Mouse (Mus musculus): ENCODE measurements around the gene Nrip2. TPM values are rescaled to one million over a fixed set of nuclear protein-coding genes. Genes with fewer than 3 reads are reported as not detected.

The Nrip2 gene
- polyA plus RNA-seq, 1 experiment: 59.6 TPM

- peaks cover 3% of the 10 kb centered on the region; the same call in 1 of the 2 replicates for H3K4me1 ChIP-seq (ENCODE audit: control insufficient read depth, insufficient read depth, low read length)
- no peaks in the 10 kb centered on the region for H3K27me3 ChIP-seq (ENCODE audit: control insufficient read depth, insufficient read depth, low read length)
- DNase-seq: peak; percentile 83 to 85
- TF ChIP-seq POLR2A (IDR thresholded peaks at IDR 0.05; ENCODE audit: borderline replicate concordance, insufficient read depth, low read length) (no peak; the same call in 1 of the 2 replicates), CTCF (IDR thresholded peaks at IDR 0.05; ENCODE audit: borderline replicate concordance, insufficient read depth, low read depth, low read length) (no peak)
- under 1% methylated on average over 63 of the region's 76 CpGs for WGBS
- H3K27ac ChIP-seq (ENCODE audit: insufficient read depth, low read length): 0 out of 2 replicates have a peak within 1 kb of the TSS, but pooled peaks have one; percentile 3
- H3K4me3 ChIP-seq (replicated peaks; ENCODE audit: insufficient read depth, low read depth, low read length): peak within 1 kb of the TSS; percentile 59
Measured at GRCm38 (mm10) chr6:128362381-128363006, 36.6 kb upstream of the Nrip2 start, which contains the start of the genes Rhno1 and Foxm1. TSS of gene Rhno1 (minus strand) at chr6:128362911. TSS of gene Foxm1 (plus strand) at chr6:128362967.

- H3K27me3 ChIP-seq (ENCODE audit: control insufficient read depth, insufficient read depth, low read length): no peaks in the 10 kb centered on the region
- no peak overlapping the region for H3K27ac ChIP-seq (ENCODE audit: insufficient read depth, low read length)
- WGBS: under 1% methylated on average over 43 of the region's 46 CpGs
- DNase-seq: no peak
- peak overlapping the region; percentile 10 for H3K4me3 ChIP-seq (replicated peaks; ENCODE audit: insufficient read depth, low read depth, low read length)
- H3K4me1 ChIP-seq (ENCODE audit: control insufficient read depth, insufficient read depth, low read length): peaks cover 3% of the 10 kb centered on the region; the same call in 1 of the 2 replicates
- TF ChIP-seq POLR2A (IDR thresholded peaks at IDR 0.05; ENCODE audit: borderline replicate concordance, insufficient read depth, low read length): no peak
- no peak for TF ChIP-seq CTCF (IDR thresholded peaks at IDR 0.05; ENCODE audit: borderline replicate concordance, insufficient read depth, low read depth, low read length)
Measured at GRCm38 (mm10) chr6:128363007-128363825, 35.9 kb upstream of the Nrip2 start.

- Histone ChIP-seq H3K27ac (ENCODE audit: insufficient read depth, low read length) (no peak overlapping the region), H3K4me3 (replicated peaks; ENCODE audit: insufficient read depth, low read depth, low read length) (no peak overlapping the region)
- 67% methylated on average over 6 of the region's 6 CpGs for WGBS
Measured at GRCm38 (mm10) chr6:128364721-128365120, 34.4 kb upstream of the Nrip2 start.

GRCm38 (mm10) chr6:128366466-128366865 is 32.6 kb upstream of the Nrip2 start:
- Histone ChIP-seq H3K27me3 (ENCODE audit: control insufficient read depth, insufficient read depth, low read length) (no peaks in the 10 kb centered on the region), H3K4me3 (replicated peaks; ENCODE audit: insufficient read depth, low read depth, low read length) (no peak overlapping the region), H3K27ac (ENCODE audit: insufficient read depth, low read length) (no peak overlapping the region), H3K4me1 (ENCODE audit: control insufficient read depth, insufficient read depth, low read length) (peaks cover 3% of the 10 kb centered on the region; the same call in 1 of the 2 replicates)
- 90% methylated on average over 5 of the region's 5 CpGs for WGBS
- DNase-seq: no peak
- no peak for TF ChIP-seq POLR2A (IDR thresholded peaks at IDR 0.05; ENCODE audit: borderline replicate concordance, insufficient read depth, low read length)
- no peak for TF ChIP-seq CTCF (IDR thresholded peaks at IDR 0.05; ENCODE audit: borderline replicate concordance, insufficient read depth, low read depth, low read length)

More at GRCm38 (mm10) chr6:128364721-128365120, 34.4 kb upstream of the Nrip2 start:
- no peaks in the 10 kb centered on the region for H3K27me3 ChIP-seq (ENCODE audit: control insufficient read depth, insufficient read depth, low read length)
- H3K4me1 ChIP-seq (ENCODE audit: control insufficient read depth, insufficient read depth, low read length): peaks cover 3% of the 10 kb centered on the region; the same call in 1 of the 2 replicates
- no peak for DNase-seq
- TF ChIP-seq POLR2A (IDR thresholded peaks at IDR 0.05; ENCODE audit: borderline replicate concordance, insufficient read depth, low read length): no peak
- TF ChIP-seq CTCF (IDR thresholded peaks at IDR 0.05; ENCODE audit: borderline replicate concordance, insufficient read depth, low read depth, low read length): no peak

GRCm38 (mm10) chr6:128370040-128370439 is 29.1 kb upstream of the Nrip2 start:
- no peak overlapping the region for H3K4me3 ChIP-seq (replicated peaks; ENCODE audit: insufficient read depth, low read depth, low read length)
- no peak for DNase-seq
- H3K27ac ChIP-seq (ENCODE audit: insufficient read depth, low read length): no peak overlapping the region
- TF ChIP-seq POLR2A (IDR thresholded peaks at IDR 0.05; ENCODE audit: borderline replicate concordance, insufficient read depth, low read length) (no peak), CTCF (IDR thresholded peaks at IDR 0.05; ENCODE audit: borderline replicate concordance, insufficient read depth, low read depth, low read length) (peak; percentile 10; the same call in 1 of the 2 replicates)
- H3K27me3 ChIP-seq (ENCODE audit: control insufficient read depth, insufficient read depth, low read length): no peaks in the 10 kb centered on the region
- H3K4me1 ChIP-seq (ENCODE audit: control insufficient read depth, insufficient read depth, low read length): no peaks in the 10 kb centered on the region
- 63% methylated on average over 5 of the region's 5 CpGs for WGBS

- Histone ChIP-seq H3K27ac (ENCODE audit: insufficient read depth, low read length) (no peak within 1 kb of the TSS), H3K27me3 (ENCODE audit: control insufficient read depth, insufficient read depth, low read length) (no peaks in the 10 kb centered on the region), H3K4me1 (ENCODE audit: control insufficient read depth, insufficient read depth, low read length) (no peaks in the 10 kb centered on the region), H3K4me3 (replicated peaks; ENCODE audit: insufficient read depth, low read depth, low read length) (no peak within 1 kb of the TSS)
- 35% methylated on average over 6 of the region's 6 CpGs for WGBS
- no peak for DNase-seq
- no peak for TF ChIP-seq POLR2A (IDR thresholded peaks at IDR 0.05; ENCODE audit: borderline replicate concordance, insufficient read depth, low read length)
- no peak for TF ChIP-seq CTCF (IDR thresholded peaks at IDR 0.05; ENCODE audit: borderline replicate concordance, insufficient read depth, low read depth, low read length)
Measured at GRCm38 (mm10) chr6:128375192-128375591, 23.9 kb upstream of the Nrip2 start, which contains the start of the genes Tex52 and Gm44596. TSS of gene Tex52 (plus strand) at chr6:128375456. TSS of gene Gm44596 (plus strand) at chr6:128375503.

- no peaks in the 10 kb centered on the region for H3K27me3 ChIP-seq (ENCODE audit: control insufficient read depth, insufficient read depth, low read length)
- 86% methylated on average over 17 of the region's 17 CpGs for WGBS
- H3K4me3 ChIP-seq (replicated peaks; ENCODE audit: insufficient read depth, low read depth, low read length): no peak overlapping the region
- no peak for DNase-seq
- TF ChIP-seq CTCF (IDR thresholded peaks at IDR 0.05; ENCODE audit: borderline replicate concordance, insufficient read depth, low read depth, low read length) (no peak), POLR2A (IDR thresholded peaks at IDR 0.05; ENCODE audit: borderline replicate concordance, insufficient read depth, low read length) (no peak)
- H3K4me1 ChIP-seq (ENCODE audit: control insufficient read depth, insufficient read depth, low read length): no peaks in the 10 kb centered on the region
- H3K27ac ChIP-seq (ENCODE audit: insufficient read depth, low read length): no peak overlapping the region
Measured at GRCm38 (mm10) chr6:128376371-128377085, 22.6 kb upstream of the Nrip2 start.

All from cerebellum, adult 2 months (tissue).